Mouse (Mus musculus): Measurements from ENCODE around the gene Nedd9.

GRCm38 (mm10) chr13:41447209-41447608 is 40.0 kb downstream of the Nedd9 start:
- TF ChIP-seq CTCF (conservative IDR thresholded peaks at IDR 0.05; ENCODE audit: insufficient read depth, insufficient read length, low read depth, low read length) (no peak), POLR2A (IDR thresholded peaks at IDR 0.05; ENCODE audit: low read depth, low read length) (no peak)

All from kidney, adult 2 months (tissue).